Mouse (Mus musculus): ENCODE measurements around the gene Kcnq1. TPM values are rescaled to one million over a fixed set of nuclear protein-coding genes. Genes with fewer than 3 reads are reported as not detected.

Gene Kcnq1
- total RNA-seq, 1 experiment: 0.22 TPM

GRCm38 (mm10) chr7:143253126-143253871, 147.1 kb downstream of the Kcnq1 start:
- H3K36me3 ChIP-seq (ENCODE audit: control insufficient read depth, insufficient read depth, low read length, poor library complexity, severe bottlenecking): no peaks in the 10 kb centered on the region; the same call in 1 of the 2 replicates
- H3K9me3 ChIP-seq (ENCODE audit: control insufficient read depth, insufficient read depth, low read depth, low read length): no peaks in the 10 kb centered on the region
- in situ Hi-C loops (cut with MboI; ENCODE audit: low sequenced_read_pairs in 2 of 2, unreplicated experiment in 2 of 2): no loop called here
- TF ChIP-seq HCFC1 (IDR thresholded peaks at IDR 0.05; ENCODE audit: borderline replicate concordance, insufficient read depth, low read length) (no peak), MAFK (IDR thresholded peaks at IDR 0.05; ENCODE audit: insufficient read depth, low read depth, low read length) (no peak)
- DNase-seq (ENCODE audit: low read depth, low spot score): no peak
- no peak overlapping the region for H3K9ac ChIP-seq (ENCODE audit: insufficient read depth, low read depth, low read length, poor library complexity, severe bottlenecking)
- no peak overlapping the region for H3K27ac ChIP-seq (ENCODE audit: insufficient read depth, low read depth, low read length, poor library complexity, severe bottlenecking)
- H3K4me1 ChIP-seq (ENCODE audit: control insufficient read depth in 2 of 2, insufficient read depth in 2 of 2, low read length in 2 of 2, poor library complexity in 1 of 2): peaks cover 0 to 3% of the 10 kb centered on the region in 2 experiments; a peak in 1 of 4 replicates
- no peak overlapping the region for H3K4me3 ChIP-seq (ENCODE audit: insufficient read depth in 1 of 2, low read depth in 1 of 2, low read length in 2 of 2, poor library complexity in 1 of 2, severe bottlenecking in 1 of 2)

- H3K9ac ChIP-seq (ENCODE audit: insufficient read depth, low read depth, low read length, poor library complexity, severe bottlenecking): no peak overlapping the region
- in situ Hi-C loops (cut with MboI; ENCODE audit: low sequenced_read_pairs in 2 of 2, unreplicated experiment in 2 of 2): no loop called here
- H3K9me3 ChIP-seq (ENCODE audit: control insufficient read depth, insufficient read depth, low read depth, low read length): no peaks in the 10 kb centered on the region
- no peak for TF ChIP-seq CHD2 (IDR thresholded peaks at IDR 0.05; ENCODE audit: low read depth, low read length)
- no peak for TF ChIP-seq MAFK (IDR thresholded peaks at IDR 0.05; ENCODE audit: insufficient read depth, low read depth, low read length)
- no peak overlapping the region for H3K27ac ChIP-seq (ENCODE audit: insufficient read depth, low read depth, low read length, poor library complexity, severe bottlenecking)
- H3K4me3 ChIP-seq (ENCODE audit: insufficient read depth in 1 of 2, low read depth in 1 of 2, low read length in 2 of 2, poor library complexity in 1 of 2, severe bottlenecking in 1 of 2): no peak overlapping the region
- DNase-seq (ENCODE audit: low read depth, low spot score): no peak
- H3K36me3 ChIP-seq (ENCODE audit: control insufficient read depth, insufficient read depth, low read length, poor library complexity, severe bottlenecking): no peaks in the 10 kb centered on the region; the same call in 1 of the 2 replicates
- H3K4me1 ChIP-seq (ENCODE audit: control insufficient read depth in 2 of 2, insufficient read depth in 2 of 2, low read length in 2 of 2, poor library complexity in 1 of 2): peaks cover 0 to 3% of the 10 kb centered on the region in 2 experiments; a peak in 1 of 4 replicates
Measured at GRCm38 (mm10) chr7:143254901-143255300, 148.7 kb downstream of the Kcnq1 start.

GRCm38 (mm10) chr7:143261246-143261645, 155.1 kb downstream of the Kcnq1 start:
- no peak overlapping the region for H3K4me3 ChIP-seq (ENCODE audit: insufficient read depth in 1 of 2, low read depth in 1 of 2, low read length in 2 of 2, poor library complexity in 1 of 2, severe bottlenecking in 1 of 2)
- no peak overlapping the region for H3K27ac ChIP-seq (ENCODE audit: insufficient read depth, low read depth, low read length, poor library complexity, severe bottlenecking)
- no peak overlapping the region for H3K9ac ChIP-seq (ENCODE audit: insufficient read depth, low read depth, low read length, poor library complexity, severe bottlenecking)
- peaks cover 2% of the 10 kb centered on the region; the same call in 1 of the 2 replicates for H3K36me3 ChIP-seq (ENCODE audit: control insufficient read depth, insufficient read depth, low read length, poor library complexity, severe bottlenecking)
- DNase-seq (ENCODE audit: low read depth, low spot score): no peak
- TF ChIP-seq CHD2 (IDR thresholded peaks at IDR 0.05; ENCODE audit: low read depth, low read length) (no peak), ZNF384 (IDR thresholded peaks at IDR 0.05; ENCODE audit: low read depth, low read length) (no peak), HCFC1 (IDR thresholded peaks at IDR 0.05; ENCODE audit: borderline replicate concordance, insufficient read depth, low read length) (no peak), MAFK (IDR thresholded peaks at IDR 0.05; ENCODE audit: insufficient read depth, low read depth, low read length) (no peak), ZC3H11A (IDR thresholded peaks at IDR 0.05; ENCODE audit: borderline replicate concordance, low read depth, low read length) (no peak)
- H3K4me1 ChIP-seq (ENCODE audit: control insufficient read depth in 2 of 2, insufficient read depth in 2 of 2, low read length in 2 of 2, poor library complexity in 1 of 2): no peaks in the 10 kb centered on the region
- no peaks in the 10 kb centered on the region for H3K9me3 ChIP-seq (ENCODE audit: control insufficient read depth, insufficient read depth, low read depth, low read length)
- in situ Hi-C loops (cut with MboI; ENCODE audit: low sequenced_read_pairs in 2 of 2, unreplicated experiment in 2 of 2): no loop called here

- H3K4me3 ChIP-seq (ENCODE audit: insufficient read depth in 1 of 2, low read depth in 1 of 2, low read length in 2 of 2, poor library complexity in 1 of 2, severe bottlenecking in 1 of 2): no peak overlapping the region
- no peak overlapping the region for H3K9ac ChIP-seq (ENCODE audit: insufficient read depth, low read depth, low read length, poor library complexity, severe bottlenecking)
- in situ Hi-C loops (cut with MboI; ENCODE audit: low sequenced_read_pairs in 2 of 2, unreplicated experiment in 2 of 2): no loop called here
- DNase-seq (ENCODE audit: low read depth, low spot score): no peak
- H3K27ac ChIP-seq (ENCODE audit: insufficient read depth, low read depth, low read length, poor library complexity, severe bottlenecking): no peak overlapping the region
- peaks cover 2% of the 10 kb centered on the region; the same call in 1 of the 2 replicates for H3K36me3 ChIP-seq (ENCODE audit: control insufficient read depth, insufficient read depth, low read length, poor library complexity, severe bottlenecking)
- TF ChIP-seq CHD2 (IDR thresholded peaks at IDR 0.05; ENCODE audit: low read depth, low read length) (no peak), ZNF384 (IDR thresholded peaks at IDR 0.05; ENCODE audit: low read depth, low read length) (no peak), MAFK (IDR thresholded peaks at IDR 0.05; ENCODE audit: insufficient read depth, low read depth, low read length) (no peak), ZC3H11A (IDR thresholded peaks at IDR 0.05; ENCODE audit: borderline replicate concordance, low read depth, low read length) (no peak), HCFC1 (IDR thresholded peaks at IDR 0.05; ENCODE audit: borderline replicate concordance, insufficient read depth, low read length) (no peak)
- H3K4me1 ChIP-seq (ENCODE audit: control insufficient read depth in 2 of 2, insufficient read depth in 2 of 2, low read length in 2 of 2, poor library complexity in 1 of 2): no peaks in the 10 kb centered on the region
- H3K9me3 ChIP-seq (ENCODE audit: control insufficient read depth, insufficient read depth, low read depth, low read length): no peaks in the 10 kb centered on the region
Measured at GRCm38 (mm10) chr7:143263557-143263956, 157.4 kb downstream of the Kcnq1 start.

GRCm38 (mm10) chr7:143263966-143264365, 157.8 kb downstream of the Kcnq1 start:
- in situ Hi-C loops (cut with MboI; ENCODE audit: low sequenced_read_pairs in 2 of 2, unreplicated experiment in 2 of 2): no loop called here
- no peak overlapping the region for H3K4me3 ChIP-seq (ENCODE audit: insufficient read depth in 1 of 2, low read depth in 1 of 2, low read length in 2 of 2, poor library complexity in 1 of 2, severe bottlenecking in 1 of 2)
- peaks cover 2% of the 10 kb centered on the region; the same call in 1 of the 2 replicates for H3K36me3 ChIP-seq (ENCODE audit: control insufficient read depth, insufficient read depth, low read length, poor library complexity, severe bottlenecking)
- no peak for TF ChIP-seq ZC3H11A (IDR thresholded peaks at IDR 0.05; ENCODE audit: borderline replicate concordance, low read depth, low read length)
- TF ChIP-seq MAFK (IDR thresholded peaks at IDR 0.05; ENCODE audit: insufficient read depth, low read depth, low read length): no peak
- no peak for TF ChIP-seq HCFC1 (IDR thresholded peaks at IDR 0.05; ENCODE audit: borderline replicate concordance, insufficient read depth, low read length)
- no peak for TF ChIP-seq CHD2 (IDR thresholded peaks at IDR 0.05; ENCODE audit: low read depth, low read length)
- no peak for TF ChIP-seq ZNF384 (IDR thresholded peaks at IDR 0.05; ENCODE audit: low read depth, low read length)
- DNase-seq (ENCODE audit: low read depth, low spot score): no peak
- no peak overlapping the region for H3K27ac ChIP-seq (ENCODE audit: insufficient read depth, low read depth, low read length, poor library complexity, severe bottlenecking)
- no peak overlapping the region for H3K9ac ChIP-seq (ENCODE audit: insufficient read depth, low read depth, low read length, poor library complexity, severe bottlenecking)
- H3K9me3 ChIP-seq (ENCODE audit: control insufficient read depth, insufficient read depth, low read depth, low read length): no peaks in the 10 kb centered on the region
- H3K4me1 ChIP-seq (ENCODE audit: control insufficient read depth in 2 of 2, insufficient read depth in 2 of 2, low read length in 2 of 2, poor library complexity in 1 of 2): no peaks in the 10 kb centered on the region

Measured in ES-E14 (cell line).